Mouse (Mus musculus): ENCODE measurements at regions not wholly inside any gene's neighbourhood (a gene's known extent, or its start where the extent isn't known, plus 50 kb on each side); places are given as distances from the start of the nearest gene placed in this dataset.

DNA sequence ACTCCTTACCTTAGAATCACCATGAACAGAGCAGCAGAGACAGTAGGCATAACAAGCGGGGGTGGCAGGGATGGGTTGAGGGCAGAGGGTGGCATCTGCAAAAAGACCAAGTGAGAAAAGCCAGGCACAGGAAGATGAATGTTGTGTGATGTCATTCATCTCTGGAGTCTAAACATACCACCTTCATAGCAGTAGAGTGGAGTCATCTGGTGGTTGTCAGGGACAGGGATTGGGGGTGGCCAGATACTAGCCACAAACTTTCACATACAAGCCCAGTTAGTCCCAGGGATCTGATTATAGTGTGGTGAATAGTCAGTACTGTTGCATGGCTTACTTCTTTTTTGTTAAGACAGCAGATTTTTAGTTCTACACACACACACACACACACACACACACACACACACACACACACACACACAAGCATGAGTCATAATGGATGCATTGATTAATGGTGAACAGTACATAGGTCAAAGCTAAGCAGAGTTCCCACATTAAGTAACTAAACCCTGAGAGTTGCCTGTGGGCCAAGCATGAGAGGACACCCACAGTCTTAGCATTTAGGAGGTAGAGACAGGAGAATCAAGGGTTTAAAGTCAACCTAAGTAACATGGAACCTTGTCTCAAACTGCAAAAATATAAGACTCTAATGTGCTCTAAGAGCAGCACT lies 173.1 kb downstream of the Ptger3 start:
- no peaks in the 10 kb centered on the region for H3K27me3 ChIP-seq (ENCODE audit: low read depth, poor library complexity, severe bottlenecking)
- no peaks in the 10 kb centered on the region for H3K36me3 ChIP-seq
- H3K4me3 ChIP-seq = no peak overlapping the region
- H3K27ac ChIP-seq = no peak overlapping the region
- no peaks in the 10 kb centered on the region for H3K4me1 ChIP-seq
- H3K9me3 ChIP-seq (replicated peaks) = no peaks in the 10 kb centered on the region
- 80% methylated on average over 1 of the region's 1 CpGs for WGBS
- DNase-seq (ENCODE audit: low spot score) = no peak

DNA sequence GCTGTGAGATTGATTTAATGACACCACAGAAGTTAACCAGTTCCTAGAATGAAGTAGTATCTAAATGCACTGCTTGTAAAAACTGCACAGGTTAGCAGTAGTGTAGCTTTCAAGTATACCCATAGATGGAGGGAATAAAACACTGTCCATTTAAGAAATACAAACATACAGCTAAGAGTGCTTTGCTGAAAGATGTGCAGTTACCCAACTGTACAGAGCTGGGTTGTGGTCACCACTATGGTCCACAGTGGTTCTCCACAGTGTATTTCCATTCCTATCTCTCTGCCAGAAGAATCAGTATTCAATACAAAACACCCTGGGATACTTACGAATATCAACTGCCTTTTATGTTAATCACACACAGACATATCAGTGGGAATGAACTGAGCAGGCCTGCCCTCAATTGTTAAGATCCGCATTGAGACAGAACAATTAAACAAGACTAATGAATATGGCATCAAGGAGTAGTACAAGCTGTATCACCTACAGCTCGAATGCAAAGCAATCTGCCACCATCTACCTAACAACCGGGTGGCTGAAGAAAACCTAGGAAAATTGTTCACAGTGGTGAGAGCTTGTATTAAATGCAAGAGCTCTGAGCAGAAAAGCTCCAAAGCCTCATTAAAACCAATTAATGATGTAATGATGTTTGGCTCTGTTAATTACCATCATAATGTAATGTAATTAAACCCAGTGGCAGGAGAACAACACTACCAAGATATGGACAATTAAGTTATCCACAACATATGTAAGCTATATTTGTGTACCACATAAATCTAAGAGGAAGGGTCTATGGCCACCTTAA lies 165.6 kb downstream of the Ptger3 start:
- WGBS = 77% methylated on average over 4 of the region's 4 CpGs
- Histone ChIP-seq H3K36me3 (no peaks in the 10 kb centered on the region), H3K4me3 (no peak overlapping the region), H3K27me3 (ENCODE audit: low read depth, poor library complexity, severe bottlenecking) (no peaks in the 10 kb centered on the region), H3K4me1 (no peaks in the 10 kb centered on the region), H3K9me3 (replicated peaks) (no peaks in the 10 kb centered on the region), H3K27ac (no peak overlapping the region)
- no peak for DNase-seq (ENCODE audit: low spot score)

GRCm38 (mm10) chr3:157729711-157730367 lies 163.1 kb downstream of the Ptger3 start:
- WGBS = 79% methylated on average over 1 of the region's 1 CpGs
- Histone ChIP-seq H3K9me3 (replicated peaks) (no peaks in the 10 kb centered on the region), H3K4me3 (no peak overlapping the region), H3K36me3 (no peaks in the 10 kb centered on the region), H3K4me1 (no peaks in the 10 kb centered on the region), H3K27me3 (ENCODE audit: low read depth, poor library complexity, severe bottlenecking) (no peaks in the 10 kb centered on the region), H3K27ac (no peak overlapping the region)
- DNase-seq (ENCODE audit: low spot score) = no peak

- 71% methylated on average over 1 of the region's 1 CpGs for WGBS
- H3K27me3 ChIP-seq (ENCODE audit: low read depth, poor library complexity, severe bottlenecking) = no peaks in the 10 kb centered on the region
- no peak for DNase-seq (ENCODE audit: low spot score)
- no peaks in the 10 kb centered on the region for H3K9me3 ChIP-seq (replicated peaks)
- H3K36me3 ChIP-seq = no peaks in the 10 kb centered on the region
- no peak overlapping the region for H3K4me3 ChIP-seq
- no peak overlapping the region for H3K27ac ChIP-seq
- H3K4me1 ChIP-seq = no peaks in the 10 kb centered on the region
These were observed 157.8 kb downstream of the Ptger3 start for GRCm38 (mm10) chr3:157724542-157724941.

- WGBS = 83% methylated on average over 5 of the region's 5 CpGs
- no peaks in the 10 kb centered on the region for H3K27me3 ChIP-seq (ENCODE audit: low read depth, poor library complexity, severe bottlenecking)
These were observed 156.5 kb downstream of the Ptger3 start for GRCm38 (mm10) chr3:157723184-157723583.

GRCm38 (mm10) chr3:157717313-157717921 lies 150.7 kb downstream of the Ptger3 start:
- WGBS = 27% methylated on average over 7 of the region's 7 CpGs
- peak; percentile 75 for DNase-seq (ENCODE audit: low spot score)

More at GRCm38 (mm10) chr3:157723184-157723583, 156.5 kb downstream of the Ptger3 start:
- H3K9me3 ChIP-seq (replicated peaks) = no peaks in the 10 kb centered on the region
- no peak overlapping the region for H3K4me3 ChIP-seq
- H3K4me1 ChIP-seq = no peaks in the 10 kb centered on the region
- H3K27ac ChIP-seq = no peak overlapping the region
- H3K36me3 ChIP-seq = no peaks in the 10 kb centered on the region
- no peak for DNase-seq (ENCODE audit: low spot score)

DNA sequence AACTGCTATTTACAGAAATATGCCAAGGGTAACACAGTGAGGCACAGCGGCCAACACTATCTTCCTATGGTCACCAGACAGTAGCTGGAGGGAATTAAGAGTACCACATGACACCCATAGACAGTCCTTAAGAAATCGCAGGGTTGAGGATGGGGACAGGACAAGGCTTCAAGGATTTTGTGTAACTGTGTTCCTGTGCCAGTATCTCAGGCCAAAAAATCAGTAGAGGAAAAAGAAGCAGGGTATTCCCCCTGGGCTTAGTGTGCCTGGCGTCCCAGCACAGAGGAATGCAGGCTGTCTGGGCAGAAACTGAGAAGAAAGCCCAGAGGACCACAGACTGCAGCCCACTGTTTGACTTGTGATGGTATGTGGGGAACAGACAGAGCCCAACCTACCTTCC lies 147.3 kb downstream of the Ptger3 start:
- no peak overlapping the region for H3K4me3 ChIP-seq
- H3K27ac ChIP-seq = no peak overlapping the region
- WGBS = 87% methylated on average over 3 of the region's 3 CpGs
- no peak for DNase-seq (ENCODE audit: low spot score)
- H3K36me3 ChIP-seq = no peaks in the 10 kb centered on the region
- no peaks in the 10 kb centered on the region for H3K27me3 ChIP-seq (ENCODE audit: low read depth, poor library complexity, severe bottlenecking)
- no peaks in the 10 kb centered on the region for H3K4me1 ChIP-seq
- no peaks in the 10 kb centered on the region for H3K9me3 ChIP-seq (replicated peaks)

More at GRCm38 (mm10) chr3:157717313-157717921, 150.7 kb downstream of the Ptger3 start:
- Histone ChIP-seq H3K27ac (no peak overlapping the region), H3K9me3 (replicated peaks) (no peaks in the 10 kb centered on the region), H3K4me3 (no peak overlapping the region), H3K36me3 (no peaks in the 10 kb centered on the region), H3K4me1 (no peaks in the 10 kb centered on the region), H3K27me3 (ENCODE audit: low read depth, poor library complexity, severe bottlenecking) (no peaks in the 10 kb centered on the region)

DNA sequence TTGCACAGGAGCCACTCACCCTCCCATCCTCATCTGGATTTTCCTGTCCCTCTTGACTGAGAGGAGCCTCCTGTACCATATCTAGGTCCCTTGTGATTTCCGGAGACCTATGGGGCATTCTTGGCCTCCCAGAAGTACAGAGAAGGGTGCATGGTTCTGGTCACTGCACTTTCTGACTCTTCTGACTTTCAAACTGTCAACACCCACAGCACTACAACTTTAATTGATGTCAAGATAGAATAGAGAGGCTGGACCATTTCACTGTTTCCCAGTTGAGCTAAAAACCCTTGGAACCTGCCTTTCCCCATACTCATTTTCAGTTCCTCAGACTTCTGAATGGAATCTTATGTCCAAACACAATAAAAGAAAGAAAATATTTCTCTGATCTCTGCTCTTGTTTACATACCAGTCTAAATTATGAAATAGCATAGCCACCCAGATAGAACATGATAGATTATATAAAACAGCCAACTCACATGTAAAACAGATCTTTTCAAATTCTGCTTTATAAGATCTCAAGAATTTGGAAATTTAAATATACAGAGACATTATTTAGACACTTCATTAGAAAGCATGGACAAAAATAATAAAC lies 144.2 kb downstream of the Ptger3 start:
- Histone ChIP-seq H3K4me3 (no peak overlapping the region), H3K9me3 (replicated peaks) (no peaks in the 10 kb centered on the region), H3K36me3 (no peaks in the 10 kb centered on the region), H3K27ac (no peak overlapping the region), H3K27me3 (ENCODE audit: low read depth, poor library complexity, severe bottlenecking) (no peaks in the 10 kb centered on the region), H3K4me1 (no peaks in the 10 kb centered on the region)
- no peak for DNase-seq (ENCODE audit: low spot score)
- 87% methylated on average over 1 of the region's 1 CpGs for WGBS

GRCm38 (mm10) chr3:157699961-157700360 lies 133.3 kb downstream of the Ptger3 start:
- no peak overlapping the region for H3K4me3 ChIP-seq
- no peak for DNase-seq (ENCODE audit: low spot score)
- no peaks in the 10 kb centered on the region for H3K9me3 ChIP-seq (replicated peaks)
- H3K27me3 ChIP-seq (ENCODE audit: low read depth, poor library complexity, severe bottlenecking) = no peaks in the 10 kb centered on the region
- no peak overlapping the region for H3K27ac ChIP-seq
- no peaks in the 10 kb centered on the region for H3K36me3 ChIP-seq
- no peaks in the 10 kb centered on the region for H3K4me1 ChIP-seq

DNA sequence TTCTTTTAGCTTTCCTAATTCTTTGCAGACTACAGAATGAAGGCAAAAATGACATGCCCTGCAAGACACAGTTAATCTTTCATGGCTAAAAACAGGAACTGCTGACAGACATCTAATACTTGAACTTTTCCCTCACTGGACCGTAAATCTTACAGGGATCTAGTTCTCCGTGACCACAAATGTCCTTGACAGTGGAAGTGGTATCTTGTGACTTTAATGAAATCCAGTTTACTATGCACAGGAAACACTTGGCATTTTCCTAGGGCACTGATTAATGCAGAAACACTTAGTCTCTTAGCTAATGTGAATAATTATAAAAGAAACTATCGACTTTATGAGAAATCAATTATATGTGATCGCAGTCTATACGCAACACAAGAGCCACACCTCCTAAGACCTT lies 131.8 kb downstream of the Ptger3 start:
- no peak overlapping the region for H3K27ac ChIP-seq
- WGBS = 79% methylated on average over 5 of the region's 5 CpGs
- no peak overlapping the region for H3K4me3 ChIP-seq
- DNase-seq (ENCODE audit: low spot score) = no peak
- H3K36me3 ChIP-seq = no peaks in the 10 kb centered on the region
- H3K27me3 ChIP-seq (ENCODE audit: low read depth, poor library complexity, severe bottlenecking) = no peaks in the 10 kb centered on the region
- H3K9me3 ChIP-seq (replicated peaks) = no peaks in the 10 kb centered on the region
- no peaks in the 10 kb centered on the region for H3K4me1 ChIP-seq

GRCm38 (mm10) chr3:157695128-157696075 lies 128.7 kb downstream of the Ptger3 start:
- no peak for DNase-seq (ENCODE audit: low spot score)
- no peaks in the 10 kb centered on the region for H3K27me3 ChIP-seq (ENCODE audit: low read depth, poor library complexity, severe bottlenecking)
- H3K36me3 ChIP-seq = no peaks in the 10 kb centered on the region
- 88% methylated on average over 19 of the region's 19 CpGs for WGBS
- H3K9me3 ChIP-seq (replicated peaks) = no peaks in the 10 kb centered on the region
- H3K27ac ChIP-seq = no peak overlapping the region
- H3K4me1 ChIP-seq = no peaks in the 10 kb centered on the region
- H3K4me3 ChIP-seq = no peak overlapping the region

All from limb, embryonic 10.5 days (tissue).